Mouse (Mus musculus) MEL (cell line): Measurements from ENCODE around the gene Sec23a.

Experiments used
- CTCF ChIP-seq, 3 experiments: IDR thresholded peaks in 2 of 3; conservative IDR thresholded peaks in 1 of 3; 2 replicates each; pipeline ENCODE4 v1.5.1; 2011 to 2012; ENCODE audit warnings: low read length in 3 of 3, low read depth in 2 of 3, mild to moderate bottlenecking in 2 of 3, improper control_type of control experiment in 1 of 3, inconsistent platforms in 1 of 3, mixed read lengths in 1 of 3, moderate library complexity in 1 of 3; ENCODE audit not compliant: control insufficient read depth in 1 of 3, insufficient read depth in 1 of 3, poor library complexity in 1 of 3, severe bottlenecking in 1 of 3
- E2F4 ChIP-seq: IDR thresholded peaks from 2 replicates; pipeline ENCODE4 v1.6.1; 2011; ENCODE audit warnings: low read depth, low read length, improper control_type of control experiment, borderline replicate concordance
- MAFK ChIP-seq: IDR thresholded peaks from 2 replicates; pipeline ENCODE4 v1.6.1; 2011; ENCODE audit warnings: low read depth, mild to moderate bottlenecking, low read length, improper control_type of control experiment, borderline replicate concordance
- MYC ChIP-seq: IDR thresholded peaks from 2 replicates; pipeline ENCODE4 v1.6.1; 2011; ENCODE audit warnings: low read depth, mild to moderate bottlenecking, low read length, improper control_type of control experiment, moderate library complexity
- POLR2A ChIP-seq, 2 experiments: IDR thresholded peaks; 2 replicates each; pipeline ENCODE4 v1.6.1; 2011 to 2012; ENCODE audit warnings: low read length in 2 of 2, mild to moderate bottlenecking in 2 of 2, control low read depth in 1 of 2, improper control_type of control experiment in 1 of 2, low read depth in 1 of 2, moderate library complexity in 1 of 2; ENCODE audit not compliant: control insufficient read depth in 1 of 2, insufficient read depth in 1 of 2, poor library complexity in 1 of 2
- SIN3A ChIP-seq: IDR thresholded peaks from 2 replicates; pipeline ENCODE4 v1.6.1; 2012; ENCODE audit warnings: low read length, improper control_type of control experiment, inconsistent platforms
- USF2 ChIP-seq, 2 experiments: IDR thresholded peaks; 2 replicates each; pipeline ENCODE4 v1.6.1; 2011 to 2012; ENCODE audit warnings: improper control_type of control experiment in 2 of 2, low read length in 2 of 2, borderline replicate concordance in 1 of 2, inconsistent platforms in 1 of 2, low read depth in 1 of 2, mild to moderate bottlenecking in 1 of 2; ENCODE audit not compliant: insufficient read depth in 1 of 2

GRCm38 (mm10) chr12:58960844-58961243, 51.0 kb downstream of the Sec23a start:
- TF ChIP-seq POLR2A (IDR thresholded peaks at IDR 0.05; ENCODE audit: control insufficient read depth in 1 of 2, insufficient read depth in 1 of 2, low read depth in 1 of 2, low read length in 2 of 2, poor library complexity in 1 of 2) (no peak), CTCF (IDR thresholded peaks at IDR 0.05 in 2 of 3, conservative IDR thresholded peaks at IDR 0.05 in 1 of 3; ENCODE audit: control insufficient read depth in 1 of 3, insufficient read depth in 1 of 3, low read depth in 2 of 3, low read length in 3 of 3, poor library complexity in 1 of 3, severe bottlenecking in 1 of 3) (no peak), MAFK (no peak), SIN3A (no peak), E2F4 (no peak), USF2 (IDR thresholded peaks at IDR 0.05; ENCODE audit: borderline replicate concordance in 1 of 2, insufficient read depth in 1 of 2, low read depth in 1 of 2, low read length in 2 of 2) (no peak), MYC (no peak)
